Mouse (Mus musculus) liver, postnatal 0 days (tissue): ENCODE results near the gene Gm1673.

ENCODE experiments used
- CTCF ChIP-seq: sonication (generic); IDR thresholded peaks from 2 replicates; pipeline ENCODE4 v1.5.1; 2016; ENCODE audit warnings: antibody characterized with exemption, low read depth
- EP300 ChIP-seq: IDR thresholded peaks from 2 replicates; pipeline ENCODE4 v1.6.1; 2016; ENCODE audit warnings: antibody characterized with exemption, low read depth, mild to moderate bottlenecking

DNA sequence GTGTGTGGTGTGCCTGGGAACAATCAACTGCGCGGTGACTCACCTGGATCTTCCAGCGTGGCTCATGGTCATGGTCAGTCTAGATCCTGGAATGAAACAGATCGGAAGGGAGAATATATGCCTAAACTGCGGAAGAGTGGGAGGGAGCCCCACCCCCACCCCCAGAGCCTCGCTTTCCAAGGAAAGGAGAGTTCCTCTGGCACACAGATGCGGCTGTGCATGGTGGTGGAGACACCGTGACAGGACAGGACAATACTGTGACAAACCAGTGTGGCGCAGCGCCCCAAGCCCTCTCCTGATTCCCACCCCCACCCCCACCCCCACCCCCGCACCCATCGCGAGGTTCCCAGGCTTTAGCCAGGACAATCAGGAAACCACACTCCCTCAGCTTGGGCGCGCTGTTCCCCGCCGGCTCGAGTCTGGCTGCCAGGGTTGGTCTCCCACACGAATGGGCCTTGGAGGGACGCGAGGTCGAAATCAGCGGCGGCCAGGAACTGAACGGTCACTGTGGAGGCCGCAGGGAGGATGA is 438 bp upstream of the Gm1673 start:
- no peak for TF ChIP-seq CTCF
- no peak for TF ChIP-seq EP300
